Mouse (Mus musculus): ENCODE results near the gene Apob.
"Not testable (repeated sequence)": the region's sequence is repeated elsewhere in the genome, so short reads cannot be mapped to it uniquely, and the experiment has no call there.

The Apob gene

GRCm38 (mm10) chr12:7977466-7978189 is at the start of gene Apob:
TSS of gene Apob (plus strand) at chr12:7977648.
- no peak for DNase-seq (ENCODE audit: low spot score)

- DNase-seq (ENCODE audit: low spot score), result no peak
Measured at GRCm38 (mm10) chr12:7932405-7932920, 45.0 kb upstream of the Apob start.

GRCm38 (mm10) chr12:7950098-7950745 is 27.2 kb upstream of the Apob start:
- no peak for DNase-seq (ENCODE audit: low spot score)

- DNase-seq (ENCODE audit: low spot score), result no peak
Measured at GRCm38 (mm10) chr12:7958851-7959250, 18.6 kb upstream of the Apob start.

GRCm38 (mm10) chr12:7959310-7959918 is 18.0 kb upstream of the Apob start:
- no peak for DNase-seq (ENCODE audit: low spot score)

- DNase-seq (ENCODE audit: low spot score), result no peak
Measured at GRCm38 (mm10) chr12:7962314-7962927, 15.0 kb upstream of the Apob start.

- DNase-seq (ENCODE audit: low spot score), result no peak
Measured at GRCm38 (mm10) chr12:7967221-7967620, 10.2 kb upstream of the Apob start.

GRCm38 (mm10) chr12:7970301-7970700 is 7.1 kb upstream of the Apob start:
- no peak for DNase-seq (ENCODE audit: low spot score)

GRCm38 (mm10) chr12:7970817-7971216 is 6.6 kb upstream of the Apob start:
- no peak for DNase-seq (ENCODE audit: low spot score)

- DNase-seq (ENCODE audit: low spot score), result no peak
Measured at GRCm38 (mm10) chr12:7971736-7972135, 5.7 kb upstream of the Apob start.

- no peak for DNase-seq (ENCODE audit: low spot score)
Measured at GRCm38 (mm10) chr12:7973773-7974322, 3.6 kb upstream of the Apob start.

GRCm38 (mm10) chr12:7978190-7978884 is 889 bp downstream of the Apob start:
- peak; percentile 77 for DNase-seq (ENCODE audit: low spot score)

- DNase-seq (ENCODE audit: low spot score), result no peak
Measured at GRCm38 (mm10) chr12:7984411-7984810, 7.0 kb downstream of the Apob start.

- DNase-seq (ENCODE audit: low spot score), result peak; percentile 21
Measured at GRCm38 (mm10) chr12:7990804-7991203, 13.4 kb downstream of the Apob start.

- DNase-seq (ENCODE audit: low spot score), result no peak
Measured at GRCm38 (mm10) chr12:7991570-7991969, 14.1 kb downstream of the Apob start.

- DNase-seq (ENCODE audit: low spot score), result no peak
Measured at GRCm38 (mm10) chr12:8020931-8021330, 43.5 kb downstream of the Apob start.

- DNase-seq (ENCODE audit: low spot score), result no peak
Measured at GRCm38 (mm10) chr12:8029520-8029919, 52.1 kb downstream of the Apob start.

- DNase-seq (ENCODE audit: low spot score), result no peak
Measured at GRCm38 (mm10) chr12:8030057-8030456, 52.6 kb downstream of the Apob start.

GRCm38 (mm10) chr12:8031169-8031568 is 53.7 kb downstream of the Apob start:
- DNase-seq (ENCODE audit: low spot score), result not testable (repeated sequence)

- DNase-seq (ENCODE audit: low spot score), result no peak
Measured at GRCm38 (mm10) chr12:8031595-8032358, 54.3 kb downstream of the Apob start.

- no peak for DNase-seq (ENCODE audit: low spot score)
Measured at GRCm38 (mm10) chr12:8032359-8032755, 54.9 kb downstream of the Apob start.
